Mouse (Mus musculus) myocyte (in vitro differentiated cells): ENCODE results near the gene Rfx1. TPM values are rescaled to one million over a fixed set of nuclear protein-coding genes. Genes with fewer than 3 reads are reported as not detected.

Experiments used
- H3K27me3 ChIP-seq: one replicate; pipeline ENCODE4 v1.6.1; 2011; ENCODE audit not compliant: control insufficient read depth, insufficient read depth, insufficient read length
- H3K36me3 ChIP-seq: one replicate; pipeline ENCODE4 v1.6.1; 2011; ENCODE audit not compliant: control insufficient read depth, insufficient read depth
- H3K4me2 ChIP-seq: one replicate; pipeline ENCODE4 v1.6.1; 2011; ENCODE audit warnings: low read depth, control low read depth
- H3K4me3 ChIP-seq: one replicate; pipeline ENCODE4 v1.5.1; 2011; ENCODE audit warnings: mild to moderate bottlenecking, control low read depth, moderate library complexity
- H3K79me2 ChIP-seq: one replicate; pipeline ENCODE4 v1.6.1; 2011; ENCODE audit not compliant: control insufficient read depth, insufficient read depth
- H3ac ChIP-seq: one replicate; pipeline ENCODE4 v1.6.1; 2011; ENCODE audit not compliant: control insufficient read depth, insufficient read length
- CEBPB ChIP-seq: IDR thresholded peaks from 2 replicates; pipeline ENCODE4 v1.6.1; 2011; ENCODE audit warnings: mild to moderate bottlenecking, moderate library complexity; ENCODE audit not compliant: poor library complexity, insufficient read depth, severe bottlenecking
- E2F4 ChIP-seq: IDR thresholded peaks from one replicate; pipeline ENCODE4 v1.6.1; 2011; ENCODE audit warnings: mild to moderate bottlenecking, control low read depth, moderate library complexity; ENCODE audit not compliant: insufficient read depth
- MAX ChIP-seq: IDR thresholded peaks from one replicate; pipeline ENCODE4 v1.6.1; 2011; ENCODE audit warnings: low read depth, mild to moderate bottlenecking, control low read depth
- MYOD1 ChIP-seq, 3 experiments: IDR thresholded peaks; one replicate each; pipeline ENCODE4 v1.6.1; 2011; ENCODE audit warnings: control low read depth in 2 of 3, low read depth in 2 of 3, mild to moderate bottlenecking in 2 of 3, moderate library complexity in 1 of 3; ENCODE audit not compliant: insufficient read length in 2 of 3, control insufficient read depth in 1 of 3
- MYOG ChIP-seq, 3 experiments: IDR thresholded peaks; one replicate each; pipeline ENCODE4 v1.6.1; 2011; ENCODE audit warnings: control low read depth in 2 of 3, low read depth in 2 of 3, mild to moderate bottlenecking in 2 of 3; ENCODE audit not compliant: insufficient read length in 2 of 3, control insufficient read depth in 1 of 3, insufficient read depth in 1 of 3
- POLR2A ChIP-seq: IDR thresholded peaks from one replicate; pipeline ENCODE4 v1.6.1; 2011; ENCODE audit warnings: low read depth, mild to moderate bottlenecking, control low read depth, moderate library complexity; ENCODE audit not compliant: insufficient read length
- POLR2AphosphoS2 ChIP-seq: IDR thresholded peaks from one replicate; pipeline ENCODE4 v1.6.1; 2011; ENCODE audit warnings: low read depth, control low read depth; ENCODE audit not compliant: insufficient read length
- REST ChIP-seq: IDR thresholded peaks from one replicate; pipeline ENCODE4 v1.6.1; 2011; ENCODE audit warnings: mild to moderate bottlenecking, control low read depth, moderate library complexity; ENCODE audit not compliant: insufficient read depth, insufficient read length
- SRF ChIP-seq: IDR thresholded peaks from one replicate; pipeline ENCODE4 v1.6.1; 2011; ENCODE audit warnings: low read depth; ENCODE audit not compliant: control insufficient read depth, insufficient read length
- TCF12 ChIP-seq: IDR thresholded peaks from one replicate; pipeline ENCODE4 v1.6.1; 2011; ENCODE audit warnings: mild to moderate bottlenecking, control low read depth; ENCODE audit not compliant: poor library complexity, insufficient read depth, severe bottlenecking
- TCF3 ChIP-seq: IDR thresholded peaks from one replicate; pipeline ENCODE4 v1.6.1; 2011; ENCODE audit warnings: low read depth, control low read depth; ENCODE audit not compliant: insufficient read length
- USF1 ChIP-seq: IDR thresholded peaks from one replicate; pipeline ENCODE4 v1.6.1; 2011; ENCODE audit warnings: low read depth, mild to moderate bottlenecking, control low read depth, moderate library complexity
- polyA plus RNA-seq: library from polyadenylated mRNA; unstranded; fragments of >200 nt; fragmentation: generic; extraction: Trizol; gene quantifications from one replicate; pipeline ENCODE4 v1.2.1, GENCODE M21; 2012; ENCODE audit warnings: missing spikeins

Rfx1 gene
- polyA plus RNA-seq, 1 experiment: 9.9 TPM

- no peaks in the 10 kb centered on the region for H3K27me3 ChIP-seq
- H3K79me2 ChIP-seq: peaks cover 13% of the 10 kb centered on the region
- peak; percentile 39 for TF ChIP-seq POLR2A
- TF ChIP-seq E2F4: no peak
- H3ac ChIP-seq: peak overlapping the region; percentile 16
- H3K4me3 ChIP-seq: peak overlapping the region; percentile 37
- no peaks in the 10 kb centered on the region for H3K36me3 ChIP-seq
- H3K4me2 ChIP-seq: peak overlapping the region; percentile 78
Measured at GRCm38 (mm10) chr8:84104221-84104620, 37.6 kb downstream of the Rfx1 start.

- peak within 1 kb of the TSS; percentile 78 for H3K4me2 ChIP-seq
- H3K79me2 ChIP-seq: peaks cover 13% of the 10 kb centered on the region
- H3K36me3 ChIP-seq: no peaks in the 10 kb centered on the region
- peak within 1 kb of the TSS; percentile 16 for H3ac ChIP-seq
- H3K27me3 ChIP-seq: no peaks in the 10 kb centered on the region
- TF ChIP-seq POLR2AphosphoS2: no peak
- no peak for TF ChIP-seq MYOD1 (IDR thresholded peaks at IDR 0.05; ENCODE audit: control insufficient read depth in 1 of 3, insufficient read length in 2 of 3, low read depth in 2 of 3)
- peak; percentile 75 for TF ChIP-seq E2F4
- no peak for TF ChIP-seq REST
- no peak for TF ChIP-seq CEBPB
- peak; percentile 34 for TF ChIP-seq POLR2A
- no peak for TF ChIP-seq TCF3
- no peak for TF ChIP-seq MAX
- TF ChIP-seq USF1: no peak
- TF ChIP-seq SRF: no peak
- no peak for TF ChIP-seq TCF12
- TF ChIP-seq MYOG (IDR thresholded peaks at IDR 0.05; ENCODE audit: control insufficient read depth in 1 of 3, insufficient read depth in 1 of 3, insufficient read length in 2 of 3, low read depth in 2 of 3): no peak
- H3K4me3 ChIP-seq: peak within 1 kb of the TSS; percentile 37
Measured at GRCm38 (mm10) chr8:84104697-84105609, 38.3 kb downstream of the Rfx1 start, which contains the start of gene Dcaf15. Gene Dcaf15 (minus strand): TSS chr8:84104768.

GRCm38 (mm10) chr8:84105676-84106075 lies 39.0 kb downstream of the Rfx1 start:
- H3K4me2 ChIP-seq: no peak overlapping the region
- H3ac ChIP-seq: no peak overlapping the region
- H3K79me2 ChIP-seq: peaks cover 13% of the 10 kb centered on the region
- no peak overlapping the region for H3K4me3 ChIP-seq
- TF ChIP-seq POLR2AphosphoS2: no peak
- TF ChIP-seq TCF12: no peak
- no peaks in the 10 kb centered on the region for H3K36me3 ChIP-seq
- no peaks in the 10 kb centered on the region for H3K27me3 ChIP-seq

GRCm38 (mm10) chr8:84106216-84107040 lies 39.8 kb downstream of the Rfx1 start:
- TF ChIP-seq POLR2AphosphoS2 (no peak), TCF3 (no peak), MYOD1 (IDR thresholded peaks at IDR 0.05; ENCODE audit: control insufficient read depth in 1 of 3, insufficient read length in 2 of 3, low read depth in 2 of 3) (no peak), CEBPB (no peak), REST (no peak)
- no peak overlapping the region for H3ac ChIP-seq
- no peaks in the 10 kb centered on the region for H3K27me3 ChIP-seq
- H3K79me2 ChIP-seq: peaks cover 13% of the 10 kb centered on the region
- no peak overlapping the region for H3K4me2 ChIP-seq
- H3K36me3 ChIP-seq: no peaks in the 10 kb centered on the region
- no peak overlapping the region for H3K4me3 ChIP-seq

GRCm38 (mm10) chr8:84115646-84116045 lies 49.0 kb downstream of the Rfx1 start:
- no peak overlapping the region for H3K4me3 ChIP-seq
- no peak for TF ChIP-seq TCF12
- TF ChIP-seq USF1: no peak
- no peak for TF ChIP-seq TCF3
- no peak for TF ChIP-seq REST
- no peak for TF ChIP-seq MAX
- no peak for TF ChIP-seq E2F4
- TF ChIP-seq MYOD1 (IDR thresholded peaks at IDR 0.05; ENCODE audit: control insufficient read depth in 1 of 3, insufficient read length in 2 of 3, low read depth in 2 of 3): no peak
- no peak for TF ChIP-seq POLR2AphosphoS2
- no peak for TF ChIP-seq CEBPB
- TF ChIP-seq MYOG (IDR thresholded peaks at IDR 0.05; ENCODE audit: control insufficient read depth in 1 of 3, insufficient read depth in 1 of 3, insufficient read length in 2 of 3, low read depth in 2 of 3): no peak
- TF ChIP-seq POLR2A: no peak
- TF ChIP-seq SRF: no peak
- no peaks in the 10 kb centered on the region for H3K36me3 ChIP-seq
- no peaks in the 10 kb centered on the region for H3K79me2 ChIP-seq
- no peak overlapping the region for H3ac ChIP-seq
- H3K4me2 ChIP-seq: no peak overlapping the region
- no peaks in the 10 kb centered on the region for H3K27me3 ChIP-seq
